Mouse (Mus musculus) heart, postnatal 14 days (tissue): ENCODE data around the gene Gpr15. TPM values are rescaled to one million over a fixed set of nuclear protein-coding genes. Genes with fewer than 3 reads are reported as not detected.

Experiments
- DNase-seq, 2 experiments: peaks; one replicate each; pipeline ENCODE4 v3.0.0; 2021 to 2022
- intact Hi-C: fragments of 180-260 bp; cut with DNase I; formaldehyde crosslinking; loops from one replicate; pipeline ENCODE4 v1.15.1; 2025
- total RNA-seq, 2 experiments: library from RNA; stranded (reverse); gene quantifications; 2 replicates each; pipeline ENCODE4 v1.2.3; 2021

Gene Gpr15
- total RNA-seq, 2 experiments from 2014 or later, result not detected

DNA sequence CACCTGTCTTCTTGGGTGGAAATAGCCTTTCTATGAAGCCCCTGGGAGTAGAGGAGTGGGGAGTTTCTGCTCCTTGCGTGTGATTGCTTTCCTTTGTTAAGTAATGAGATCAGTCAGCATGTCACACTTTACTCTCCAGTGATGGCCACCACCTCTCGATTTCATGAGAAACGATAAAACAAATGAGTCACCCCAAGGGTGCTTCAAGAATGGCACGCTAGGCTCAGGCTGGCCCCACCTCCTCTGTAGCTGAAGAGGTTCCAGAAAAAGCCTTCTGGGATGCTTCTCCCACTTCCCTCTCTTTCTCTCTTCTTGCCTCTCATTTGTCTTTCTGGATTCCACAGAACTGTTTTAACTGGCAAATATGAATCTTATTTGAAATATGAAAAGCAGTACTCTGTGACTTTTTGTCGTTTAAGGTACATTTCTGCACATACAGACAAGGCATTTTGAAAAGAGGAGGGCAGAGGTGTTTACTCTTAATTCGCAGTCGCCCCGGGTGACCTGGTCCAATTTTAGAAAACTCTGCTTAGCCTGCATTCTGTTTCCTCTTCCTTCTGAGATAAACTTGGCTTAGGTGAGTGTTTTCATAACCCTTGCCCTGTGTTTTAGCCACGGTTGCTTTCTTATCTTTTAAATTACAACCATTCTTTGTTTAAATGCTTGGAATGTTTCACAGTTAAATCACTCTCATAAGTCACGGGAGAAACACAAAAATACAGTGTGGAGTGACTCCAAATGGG lies 15.3 kb downstream of the Gpr15 start:
- intact Hi-C loops, result no loop called here
- peak in 1 of 2 experiments; percentile 19 for DNase-seq

- intact Hi-C loops, result no loop called here
Measured at GRCm38 (mm10) chr16:58702329-58702932, 16.4 kb downstream of the Gpr15 start.

DNA sequence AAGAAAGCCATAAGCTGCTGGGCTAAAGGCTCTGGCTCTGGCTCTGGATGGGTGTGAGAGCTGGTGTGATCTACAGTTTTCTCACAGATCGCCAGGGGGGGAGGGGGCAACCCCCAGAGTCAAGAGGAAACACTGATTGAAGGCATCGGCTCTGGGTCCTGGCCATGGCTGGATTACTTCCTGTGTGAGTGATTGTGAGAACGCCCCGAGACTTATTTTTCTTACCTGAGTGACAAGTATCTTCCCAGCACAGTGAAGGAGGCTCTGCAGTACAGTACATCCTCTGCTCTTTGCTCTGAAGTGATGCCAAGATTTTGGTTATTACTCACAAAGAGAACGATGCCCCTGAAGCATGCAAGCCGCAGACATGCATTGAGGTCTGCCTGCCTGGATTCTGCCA lies 17.1 kb downstream of the Gpr15 start:
- intact Hi-C loops, result no loop called here
- no peak for DNase-seq

More at GRCm38 (mm10) chr16:58702329-58702932, 16.4 kb downstream of the Gpr15 start:
- no peak for DNase-seq

DNA sequence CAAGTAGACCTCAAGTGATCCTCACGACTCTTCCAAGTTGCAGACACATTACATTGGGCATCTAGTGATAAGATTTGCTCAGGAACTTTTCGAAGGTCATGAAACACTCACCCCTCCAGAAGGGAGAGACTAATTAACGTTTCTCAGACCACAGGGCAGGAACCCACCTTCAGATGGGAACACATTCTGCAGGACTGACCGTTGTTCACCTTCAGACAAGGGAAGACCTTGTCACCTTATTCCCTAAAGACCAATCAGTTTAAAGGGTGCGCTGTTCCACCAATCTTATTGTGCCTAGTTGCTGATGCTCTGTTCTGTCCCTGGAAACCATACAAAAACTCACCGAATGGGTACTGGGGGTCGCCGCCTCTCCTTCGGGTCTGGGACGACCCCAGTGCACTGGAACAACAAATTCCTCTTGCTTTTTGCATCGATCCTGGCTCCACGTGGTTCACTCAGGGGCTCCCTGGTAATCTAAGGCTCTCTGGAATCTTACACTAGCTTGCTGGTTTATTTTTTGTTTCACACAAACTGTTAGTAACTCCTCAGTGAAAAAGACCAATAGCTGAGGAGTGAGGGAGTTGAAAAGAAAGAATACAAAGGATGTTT lies 17.9 kb downstream of the Gpr15 start:
- DNase-seq, result no peak
- intact Hi-C loops, result no loop called here

DNA sequence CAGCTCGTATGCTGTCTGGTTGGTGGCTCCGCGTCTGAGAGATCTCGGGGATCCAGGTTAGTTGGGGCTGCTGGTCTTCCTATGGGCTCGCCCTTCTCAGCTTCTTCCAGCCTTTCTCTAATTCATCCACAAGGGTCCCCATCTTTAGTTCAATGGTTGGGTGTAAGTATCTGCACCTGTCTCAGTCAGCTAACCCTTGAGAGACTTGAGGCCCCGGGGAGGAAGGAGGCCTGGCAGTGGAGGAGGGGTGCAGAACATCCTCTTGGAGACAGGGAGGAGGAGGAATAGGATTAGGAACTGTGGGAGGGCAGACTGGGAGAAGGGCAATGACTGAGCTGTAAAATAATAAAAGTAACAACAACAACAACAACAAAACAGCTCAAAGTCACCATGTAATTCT lies 18.7 kb downstream of the Gpr15 start:
- no peak for DNase-seq
- intact Hi-C loops, result no loop called here

DNA sequence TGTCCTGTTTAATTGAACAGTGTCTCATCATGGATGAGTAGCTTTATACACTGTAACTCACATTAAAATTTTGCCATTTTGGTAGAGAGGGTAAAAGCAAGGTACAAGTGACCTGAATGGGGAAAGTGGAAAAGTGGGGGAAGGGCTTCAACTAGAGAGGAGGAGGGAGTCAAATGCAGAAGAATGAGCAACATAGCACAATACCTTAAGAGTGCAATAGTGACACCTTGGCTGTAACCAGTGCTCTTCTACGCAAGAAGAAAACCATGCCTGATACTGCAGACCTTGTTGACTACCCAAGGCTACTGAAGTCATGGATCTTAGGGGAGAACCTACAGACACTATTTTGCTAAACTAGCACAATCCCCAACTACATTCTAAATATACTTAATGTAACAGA lies 21.6 kb downstream of the Gpr15 start:
- DNase-seq, result no peak
- intact Hi-C loops, result no loop called here

GRCm38 (mm10) chr16:58696796-58697195 lies 22.1 kb downstream of the Gpr15 start:
- no peak for DNase-seq
- intact Hi-C loops, result no loop called here

DNA sequence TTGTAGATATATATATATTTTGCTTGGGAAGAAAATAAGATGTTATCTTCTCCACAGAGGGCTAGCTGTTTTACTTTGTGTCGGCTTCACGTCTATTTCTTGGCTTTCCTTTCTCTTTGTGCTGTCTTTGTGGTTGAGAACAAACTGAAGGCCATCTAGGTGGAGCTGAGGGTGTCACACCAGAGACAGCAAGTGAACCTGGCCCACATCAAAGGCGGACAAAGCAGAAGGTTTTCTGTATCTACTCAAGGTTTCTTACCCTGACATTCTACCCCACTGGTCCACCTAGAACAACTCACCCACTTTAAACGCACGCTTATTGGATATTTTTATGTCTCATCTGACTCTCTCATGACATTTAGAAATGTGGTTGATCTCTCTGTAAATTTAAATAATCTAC lies 24.8 kb downstream of the Gpr15 start:
- DNase-seq, result no peak
- intact Hi-C loops, result no loop called here

DNA sequence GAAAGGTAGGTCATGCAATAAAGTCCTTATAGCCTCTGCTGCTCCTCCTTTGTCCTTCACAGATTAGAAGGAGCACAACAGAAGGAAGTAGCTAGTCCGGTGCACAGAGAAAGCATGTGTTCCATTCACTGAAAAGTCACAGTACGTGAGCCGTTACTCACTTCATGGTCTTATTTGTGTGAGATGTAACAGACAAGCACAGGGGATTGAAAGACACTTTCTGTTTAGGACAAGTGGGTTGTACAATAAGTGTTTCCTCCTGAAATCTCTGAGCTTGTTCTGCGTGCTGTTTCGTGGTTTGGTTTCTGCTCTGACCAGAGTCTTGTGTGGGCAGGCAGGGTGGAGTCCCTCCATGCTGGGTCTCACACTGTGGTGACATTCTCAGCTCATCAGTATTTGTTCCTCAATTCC lies 28.5 kb downstream of the Gpr15 start:
- DNase-seq, result no peak
- intact Hi-C loops, result no loop called here

- intact Hi-C loops, result no loop called here
- no peak for DNase-seq
Measured at GRCm38 (mm10) chr16:58689555-58690169, 29.2 kb downstream of the Gpr15 start.

DNA sequence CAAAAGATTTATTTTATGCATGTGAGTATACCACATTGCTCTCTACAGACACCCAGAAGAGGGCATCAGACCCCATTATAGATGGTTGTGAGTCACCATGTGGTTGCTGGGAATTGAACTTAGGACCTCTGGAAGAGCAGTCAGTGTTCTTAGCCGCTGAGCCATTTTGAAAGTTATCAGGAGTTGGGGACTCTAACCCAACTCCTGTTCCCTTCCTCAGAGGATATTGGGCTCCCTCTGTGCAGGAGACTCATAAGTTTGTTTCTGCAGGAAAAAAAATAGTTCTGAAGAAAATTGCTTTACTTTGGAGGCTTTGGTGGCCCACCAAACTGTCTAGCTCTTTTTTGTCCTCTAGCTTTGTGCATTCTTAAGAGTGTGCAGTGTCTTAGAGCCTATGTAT lies 30.3 kb downstream of the Gpr15 start:
- DNase-seq, result no peak
- intact Hi-C loops, result no loop called here

GRCm38 (mm10) chr16:58685548-58686537 lies 33.0 kb downstream of the Gpr15 start:
- DNase-seq, result peak; percentile 10 to 21
- intact Hi-C loops, result no loop called here

DNA sequence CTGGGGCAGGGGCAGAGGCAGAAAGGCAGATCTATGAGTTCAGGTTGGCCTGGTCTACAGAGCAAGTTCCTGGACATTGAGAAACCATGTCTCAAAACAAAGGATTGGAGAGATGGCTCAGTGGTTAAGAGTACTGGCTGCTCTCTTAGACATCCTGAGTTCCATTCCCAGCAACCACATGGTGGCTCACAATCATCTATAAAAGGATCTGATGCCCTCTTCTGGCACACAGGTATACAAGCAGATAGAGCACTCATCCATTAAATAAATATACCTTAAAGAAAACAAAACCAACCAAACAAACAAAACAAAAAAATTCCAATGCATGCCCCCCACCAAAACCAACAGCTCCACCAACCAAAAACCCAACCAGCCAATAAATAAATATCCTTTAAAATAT lies 34.3 kb downstream of the Gpr15 start:
- DNase-seq, result no peak
- intact Hi-C loops, result loop anchor here (5.0 kb wide), 1 partner anchor 68 kb away; no protein-coding TSS in a partner anchor

GRCm38 (mm10) chr16:58683911-58684310 lies 35.0 kb downstream of the Gpr15 start:
- intact Hi-C loops, result loop anchor here (5.0 kb wide), 1 partner anchor 68 kb away; no protein-coding TSS in a partner anchor
- DNase-seq, result no peak

GRCm38 (mm10) chr16:58682870-58683269 lies 36.0 kb downstream of the Gpr15 start:
- intact Hi-C loops, result loop anchor here (5.0 kb wide), 1 partner anchor 69 kb away; no protein-coding TSS in a partner anchor
- DNase-seq, result no peak

DNA sequence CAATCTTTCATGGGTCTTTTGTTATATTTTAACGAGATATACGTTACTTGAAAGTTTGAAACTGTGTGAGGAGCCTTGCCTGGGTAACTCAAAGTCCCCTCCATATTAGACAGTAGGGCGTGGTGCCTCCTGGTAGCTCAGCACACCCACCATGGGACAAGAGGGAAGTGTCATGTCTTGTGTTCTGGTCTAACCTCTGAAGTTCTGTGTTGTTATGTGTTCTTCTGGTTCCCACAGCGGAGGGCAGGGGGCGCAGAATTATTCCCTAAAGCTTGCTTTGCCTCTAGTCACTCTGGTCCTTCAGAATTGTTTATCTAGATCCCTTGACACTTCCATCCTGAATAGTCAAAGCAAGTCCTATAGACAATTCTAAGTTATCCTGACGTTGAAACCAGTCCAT lies 36.8 kb downstream of the Gpr15 start:
- intact Hi-C loops, result loop anchor here (5.0 kb wide), 1 partner anchor 70 kb away; no protein-coding TSS in a partner anchor
- DNase-seq, result no peak

DNA sequence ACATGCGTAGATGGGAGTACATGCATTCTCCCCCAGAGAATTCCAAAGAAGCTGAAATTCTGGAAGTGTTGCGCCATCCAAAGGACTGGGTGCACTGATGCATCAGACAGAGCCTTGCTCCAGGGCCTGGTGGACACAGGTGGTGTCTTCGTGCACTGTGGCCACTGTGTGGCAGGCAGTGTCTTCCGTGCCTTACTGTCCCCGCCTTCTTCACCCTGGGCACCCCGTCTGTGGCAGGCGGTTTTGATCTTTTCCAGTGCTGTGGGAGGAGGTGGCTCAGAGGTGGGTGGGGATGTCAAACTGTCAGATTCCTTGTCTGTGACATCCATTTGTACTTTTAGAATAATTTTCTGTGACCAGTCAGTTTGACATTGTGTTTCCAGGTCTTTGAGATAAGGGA lies 40.2 kb downstream of the Gpr15 start:
- DNase-seq, result no peak
- intact Hi-C loops, result no loop called here

DNA sequence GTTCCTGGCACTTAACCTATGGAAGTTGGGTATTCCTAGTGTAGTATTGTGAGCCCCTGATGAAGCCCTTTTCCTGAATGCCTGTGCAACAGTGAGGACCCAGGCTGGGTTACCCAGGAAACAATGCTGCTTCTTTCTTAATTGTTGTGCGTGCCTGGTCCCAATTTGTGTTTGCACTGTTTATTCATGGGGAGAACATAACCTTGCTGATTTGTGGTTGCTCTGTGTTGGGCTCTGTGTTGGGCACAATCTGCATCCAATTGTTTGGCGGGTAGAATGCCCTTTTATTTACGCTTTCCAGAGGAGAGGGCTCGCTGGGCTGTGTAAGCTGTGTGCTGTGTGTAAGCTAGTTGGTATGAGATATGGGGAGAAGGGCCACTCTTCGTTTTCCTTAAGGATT lies 41.4 kb downstream of the Gpr15 start:
- DNase-seq, result no peak
- intact Hi-C loops, result no loop called here

- intact Hi-C loops, result no loop called here
- DNase-seq, result no peak
Measured at GRCm38 (mm10) chr16:58676633-58677032, 42.2 kb downstream of the Gpr15 start.

DNA sequence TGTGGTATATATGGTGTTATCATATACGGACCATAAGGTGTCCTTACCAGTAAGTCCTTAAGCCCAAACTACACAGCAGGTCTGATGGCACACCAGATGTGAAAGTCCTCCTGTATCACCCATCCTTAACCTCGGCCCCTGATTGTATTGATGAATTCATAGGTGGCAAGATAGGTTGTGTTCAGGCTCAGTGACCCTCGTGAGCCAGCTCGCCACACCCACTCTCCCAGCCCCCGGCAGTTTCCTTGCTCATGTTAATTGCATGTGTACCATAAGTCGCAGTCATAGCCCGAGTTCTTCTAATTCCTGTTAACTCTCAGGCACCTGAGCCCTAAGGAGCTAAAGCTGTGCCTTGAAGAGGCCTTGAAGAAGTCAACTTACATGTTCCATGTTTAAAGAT lies 42.7 kb downstream of the Gpr15 start:
- intact Hi-C loops, result no loop called here
- no peak for DNase-seq
